Mouse (Mus musculus): Measurements from ENCODE around the gene Snrpa. TPM values are rescaled to one million over a fixed set of nuclear protein-coding genes. Genes with fewer than 3 reads are reported as not detected.

The Snrpa gene
- total RNA-seq, 2 experiments from 2014 or later, result 92.5 to 258 TPM

Other genes starting within 250 kb of the Snrpa start
- gene Cyp2a12, start 167.2 kb downstream of the Snrpa start, total RNA-seq (2014; fragmentation: Nextera tagmentation), result not detected in 2 replicates
- gene Cyp2a12, start 167.2 kb downstream of the Snrpa start, total RNA-seq (2017), result not detected in 2 replicates
- gene Cyp2f2, start 76.4 kb downstream of the Snrpa start, total RNA-seq (2014; fragmentation: Nextera tagmentation), result not detected in 2 replicates
- gene Cyp2f2, start 76.4 kb downstream of the Snrpa start, total RNA-seq (2017), result not detected in 2 replicates
- gene Cyp2t4, start 42.6 kb downstream of the Snrpa start, total RNA-seq (2014; fragmentation: Nextera tagmentation), result not detected in 2 replicates
- gene Cyp2t4, start 42.6 kb downstream of the Snrpa start, total RNA-seq (2017), result not detected in 2 replicates
- gene Egln2, start 29.5 kb downstream of the Snrpa start, total RNA-seq (2014; fragmentation: Nextera tagmentation), result 16.1 and 26.2 TPM in 2 replicates
- 18.7 and 27.8 TPM in 2 replicates for gene Egln2, start 29.5 kb downstream of the Snrpa start, total RNA-seq (2017)
- gene Rab4b, start 17.4 kb downstream of the Snrpa start, total RNA-seq (2014; fragmentation: Nextera tagmentation), result 44.6 and 67.2 TPM in 2 replicates
- 18.0 and 19.8 TPM in 2 replicates for gene Rab4b, start 17.4 kb downstream of the Snrpa start, total RNA-seq (2017)
- gene Gm21983, start 15.2 kb downstream of the Snrpa start, total RNA-seq (2014; fragmentation: Nextera tagmentation), result not detected in 2 replicates
- not detected in 2 replicates for gene Gm21983, start 15.2 kb downstream of the Snrpa start, total RNA-seq (2017)
- 3.5 TPM in 1 of 2 replicates, not detected in the other for gene Mia, start 15.1 kb downstream of the Snrpa start, total RNA-seq (2014; fragmentation: Nextera tagmentation)
- not detected in 2 replicates for gene Mia, start 15.1 kb downstream of the Snrpa start, total RNA-seq (2017)
- 6.7 and 7.7 TPM in 2 replicates for gene BC024978, start 490 bp downstream of the Snrpa start, total RNA-seq (2014; fragmentation: Nextera tagmentation)
- 2.2 and 2.6 TPM in 2 replicates for gene BC024978, start 490 bp downstream of the Snrpa start, total RNA-seq (2017)
- gene Itpkc, start 32.4 kb upstream of the Snrpa start, total RNA-seq (2014; fragmentation: Nextera tagmentation), result 2.1 and 7.7 TPM in 2 replicates
- gene Itpkc, start 32.4 kb upstream of the Snrpa start, total RNA-seq (2017), result 1.8 and 2.2 TPM in 2 replicates
- 13.3 and 15.9 TPM in 2 replicates for gene Coq8b, start 36.8 kb upstream of the Snrpa start, total RNA-seq (2014; fragmentation: Nextera tagmentation)
- 9.5 and 10.0 TPM in 2 replicates for gene Coq8b, start 36.8 kb upstream of the Snrpa start, total RNA-seq (2017)
- gene Numbl, start 62.2 kb upstream of the Snrpa start, total RNA-seq (2014; fragmentation: Nextera tagmentation), result 1.2 and 1.3 TPM in 2 replicates
- gene Numbl, start 62.2 kb upstream of the Snrpa start, total RNA-seq (2017), result 0.69 and 1.1 TPM in 2 replicates
- not detected in 2 replicates for gene Ltbp4, start 141.4 kb upstream of the Snrpa start, total RNA-seq (2014; fragmentation: Nextera tagmentation)
- gene Ltbp4, start 141.4 kb upstream of the Snrpa start, total RNA-seq (2017), result not detected in 2 replicates
- gene Shkbp1, start 159.7 kb upstream of the Snrpa start, total RNA-seq (2014; fragmentation: Nextera tagmentation), result 23.6 and 31.1 TPM in 2 replicates
- gene Shkbp1, start 159.7 kb upstream of the Snrpa start, total RNA-seq (2017), result 13.9 and 18.8 TPM in 2 replicates
- gene Gm20479, start 161.1 kb upstream of the Snrpa start, total RNA-seq (2014; fragmentation: Nextera tagmentation), result not detected in 2 replicates
- gene Gm20479, start 161.1 kb upstream of the Snrpa start, total RNA-seq (2017), result 1.5 TPM in 1 of 2 replicates, not detected in the other